Mouse (Mus musculus): ENCODE data around the gene Gpbar1.

DNA sequence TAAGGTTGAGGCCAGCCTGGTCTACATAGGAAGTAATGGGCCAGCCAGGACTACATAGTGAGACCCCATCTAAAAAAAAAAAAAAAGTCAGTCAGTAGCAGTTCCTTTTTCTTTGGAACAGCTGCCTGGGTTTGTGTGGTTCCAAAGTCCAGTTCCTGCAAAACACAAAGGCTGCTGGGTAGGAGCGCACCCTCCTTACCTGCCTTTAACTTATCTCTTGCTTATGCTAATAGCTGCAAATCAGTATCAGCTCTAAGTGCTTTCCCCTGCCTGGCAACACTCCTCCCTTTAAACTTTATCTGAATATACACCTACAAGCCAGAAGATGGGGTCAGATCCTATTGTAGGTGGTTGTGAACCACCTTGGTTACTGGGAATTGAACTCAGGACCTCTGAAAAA is 28.8 kb downstream of the Gpbar1 start:
- no peak for TF ChIP-seq CTCF (conservative IDR thresholded peaks at IDR 0.05; ENCODE audit: low read length)
- no peak for TF ChIP-seq NANOG (IDR thresholded peaks at IDR 0.05; ENCODE audit: borderline replicate concordance, low read length)
